22 mouse cellular contexts compared by ENCODE assay signal in genomic region chr6:21863561-21863960, GRCm38 (mm10). TPM values are rescaled to one million over a fixed set of nuclear protein-coding genes. Genes with fewer than 3 reads are reported as not detected.
DNase-seq lines count a peak whose midpoint lies in the region; ATAC-seq and TF ChIP-seq lines count a peak whose summit lies in the region.
"Had no signal": no experiment of that assay in that cellular context is flagged by ENCODE, and none has a peak within 500 bp of the region (broad histone marks: within the 10 kb centered on the region; RNA-seq: fewer than 3 reads in every experiment).

No protein-coding gene starts in this region.

- H3K4me3 ChIP-seq in intestine, embryonic 15.5 days (replicated peaks) = no peak overlapping the region
- no peak overlapping the region for H3K4me3 ChIP-seq in intestine, postnatal 0 days (ENCODE audit: low read depth, low read length)
- no peak overlapping the region for H3K4me3 ChIP-seq in lung, postnatal 0 days (ENCODE audit: low read depth, low read length)
- H3K4me3 ChIP-seq in embryonic facial prominence, embryonic 14.5 days (ENCODE audit: low read depth, low read length) = no peak overlapping the region
- no peak overlapping the region for H3K4me3 ChIP-seq in stomach, embryonic 16.5 days (replicated peaks; ENCODE audit: low read length)
- H3K4me3 ChIP-seq in layer of hippocampus, adult 2 months = no peak overlapping the region
- H3K4me3 ChIP-seq: forebrain, embryonic 13.5 days; heart, adult 2 months; heart, embryonic 15.5 days; hindbrain, embryonic 13.5 days had no signal

- no peaks in the 10 kb centered on the region for H3K27me3 ChIP-seq in intestine, embryonic 15.5 days (replicated peaks)
- H3K27me3 ChIP-seq in intestine, postnatal 0 days (replicated peaks; ENCODE audit: control insufficient read depth, insufficient read depth, low read length) = no peaks in the 10 kb centered on the region
- H3K27me3 ChIP-seq in lung, postnatal 0 days (replicated peaks; ENCODE audit: insufficient read depth, low read length) = no peaks in the 10 kb centered on the region
- no peaks in the 10 kb centered on the region for H3K27me3 ChIP-seq in embryonic facial prominence, embryonic 14.5 days (replicated peaks; ENCODE audit: control insufficient read depth, insufficient read depth, low read length)
- no peaks in the 10 kb centered on the region for H3K27me3 ChIP-seq in stomach, embryonic 16.5 days (ENCODE audit: control insufficient read depth, insufficient read depth, low read length)
- H3K27me3 ChIP-seq: heart, embryonic 15.5 days; hindbrain, embryonic 13.5 days had no signal

- no peak overlapping the region for H3K4me2 ChIP-seq in intestine, embryonic 15.5 days (replicated peaks)
- H3K4me2 ChIP-seq in intestine, postnatal 0 days (replicated peaks; ENCODE audit: low read depth) = no peak overlapping the region
- H3K4me2 ChIP-seq in lung, postnatal 0 days (replicated peaks; ENCODE audit: low read depth, low read length) = no peak overlapping the region
- H3K4me2 ChIP-seq in embryonic facial prominence, embryonic 14.5 days (ENCODE audit: low read depth, low read length) = no peak overlapping the region
- H3K4me2 ChIP-seq in stomach, embryonic 16.5 days (ENCODE audit: low read depth, low read length) = peak overlapping the region; percentile 19; the same call in 1 of the 2 replicates
- H3K4me2 ChIP-seq: forebrain, embryonic 13.5 days; heart, embryonic 11.5 days; heart, embryonic 15.5 days; hindbrain, embryonic 13.5 days had no signal

- H3K4me1 ChIP-seq in intestine, embryonic 15.5 days (replicated peaks) = no peaks in the 10 kb centered on the region
- no peaks in the 10 kb centered on the region for H3K4me1 ChIP-seq in intestine, postnatal 0 days (replicated peaks; ENCODE audit: control insufficient read depth, insufficient read depth, low read length)
- 0 out of 2 replicates have a peak, but pooled peaks cover 2% of the 10 kb centered on the region for H3K4me1 ChIP-seq in lung, postnatal 0 days (ENCODE audit: insufficient read depth, low read depth, low read length)
- no peaks in the 10 kb centered on the region for H3K4me1 ChIP-seq in embryonic facial prominence, embryonic 14.5 days (ENCODE audit: control insufficient read depth, insufficient read depth, low read length)
- H3K4me1 ChIP-seq in stomach, embryonic 16.5 days (ENCODE audit: control insufficient read depth, insufficient read depth, low read length) = peaks cover 3% of the 10 kb centered on the region; the same call in 1 of the 2 replicates
- H3K4me1 ChIP-seq: hindbrain, embryonic 13.5 days had no signal

- peak; percentile 71 for ATAC-seq in intestine, embryonic 15.5 days
- no peak for ATAC-seq in intestine, postnatal 0 days
- 0 out of 2 replicates have a peak, but pooled peaks have one; percentile 19 for ATAC-seq in lung, postnatal 0 days
- peak; percentile 86 for ATAC-seq in embryonic facial prominence, embryonic 14.5 days (ENCODE audit: low read depth)
- peak; percentile 74; the same call in 1 of the 2 replicates for ATAC-seq in stomach, embryonic 16.5 days (ENCODE audit: insufficient read depth, low FRiP score)
- ATAC-seq: activated CD4-positive, CD25-positive, alpha-beta regulatory T cell, adult 4 months; forebrain, embryonic 13.5 days; forebrain, postnatal 0 days; Patski had no signal

- TF ChIP-seq CTCF in intestine, postnatal 0 days (IDR thresholded peaks at IDR 0.05; ENCODE audit: low read depth) = no peak
- TF ChIP-seq CTCF in lung, postnatal 0 days (IDR thresholded peaks at IDR 0.05) = no peak
- no peak for TF ChIP-seq CTCF in layer of hippocampus, adult 2 months (conservative IDR thresholded peaks at IDR 0.05)

- no peaks in the 10 kb centered on the region for H3K9me3 ChIP-seq in intestine, embryonic 15.5 days
- no peaks in the 10 kb centered on the region for H3K9me3 ChIP-seq in intestine, postnatal 0 days (ENCODE audit: control insufficient read depth)
- H3K9me3 ChIP-seq in lung, postnatal 0 days (ENCODE audit: low read length) = no peaks in the 10 kb centered on the region
- no peaks in the 10 kb centered on the region for H3K9me3 ChIP-seq in embryonic facial prominence, embryonic 14.5 days (ENCODE audit: control insufficient read depth, low read length)
- no peaks in the 10 kb centered on the region for H3K9me3 ChIP-seq in stomach, embryonic 16.5 days (replicated peaks; ENCODE audit: control insufficient read depth, low read length)
- H3K9me3 ChIP-seq: forebrain, embryonic 13.5 days; heart, embryonic 15.5 days; hindbrain, embryonic 13.5 days had no signal

- no peak for TF ChIP-seq EP300 in lung, postnatal 0 days (IDR thresholded peaks at IDR 0.05)

- WGBS in intestine, embryonic 15.5 days = 25% methylated on average over 1 of the region's 1 CpGs
- 30% methylated on average over 1 of the region's 1 CpGs for WGBS in intestine, postnatal 0 days
- 12% methylated on average over 1 of the region's 1 CpGs for WGBS in lung, postnatal 0 days
- WGBS in embryonic facial prominence, embryonic 14.5 days = 25% methylated on average over 1 of the region's 1 CpGs
- 21% methylated on average over 1 of the region's 1 CpGs for WGBS in stomach, embryonic 16.5 days

- no peak overlapping the region for H3K9ac ChIP-seq in intestine, embryonic 15.5 days
- no peak overlapping the region for H3K9ac ChIP-seq in intestine, postnatal 0 days (ENCODE audit: low read depth, low read length)
- H3K9ac ChIP-seq in lung, postnatal 0 days (replicated peaks; ENCODE audit: low read depth) = no peak overlapping the region
- H3K9ac ChIP-seq in embryonic facial prominence, embryonic 14.5 days (ENCODE audit: low read depth, low read length) = no peak overlapping the region
- no peak overlapping the region for H3K9ac ChIP-seq in stomach, embryonic 16.5 days (ENCODE audit: low read length)
- H3K9ac ChIP-seq: forebrain, embryonic 13.5 days; forebrain, postnatal 0 days; heart, embryonic 15.5 days; hindbrain, embryonic 13.5 days had no signal

- H3K27ac ChIP-seq in intestine, embryonic 15.5 days = no peak overlapping the region
- H3K27ac ChIP-seq in intestine, postnatal 0 days (ENCODE audit: low read depth, low read length) = no peak overlapping the region
- no peak overlapping the region for H3K27ac ChIP-seq in lung, postnatal 0 days (ENCODE audit: low read length)
- H3K27ac ChIP-seq in embryonic facial prominence, embryonic 14.5 days (replicated peaks; ENCODE audit: low read depth, low read length) = 0 out of 2 replicates have a peak overlapping the region, but pooled peaks have one; percentile 13
- H3K27ac ChIP-seq in stomach, embryonic 16.5 days (ENCODE audit: low read length) = no peak overlapping the region
- no peak overlapping the region for H3K27ac ChIP-seq in layer of hippocampus, adult 2 months
- H3K27ac ChIP-seq: forebrain, embryonic 13.5 days; heart, adult 2 months; heart, embryonic 15.5 days; hindbrain, embryonic 13.5 days had no signal

- DNase-seq in lung, postnatal 0 days (ENCODE audit: low spot score) = peak; percentile 43
- no peak for DNase-seq in lung, postnatal 10 days
- DNase-seq in embryonic facial prominence, embryonic 14.5 days (ENCODE audit: low spot score) = peak; percentile 57
- DNase-seq in layer of hippocampus, adult 2 months (ENCODE audit: low spot score in 2 of 2) = no peak
- DNase-seq in ovary, postnatal 36 days (ENCODE audit: low spot score) = no peak
- DNase-seq: adrenal gland, postnatal 14 days; cerebellum, adult 11-12 months; cerebellum, adult 9-10 months; cerebellum, postnatal 25 days; forebrain, postnatal 0 days; gastrocnemius, postnatal 14 days; heart, adult 2 months; heart, postnatal 14 days had no signal

- H3K36me3 ChIP-seq in intestine, embryonic 15.5 days = no peaks in the 10 kb centered on the region
- H3K36me3 ChIP-seq in intestine, postnatal 0 days (ENCODE audit: control insufficient read depth, insufficient read depth) = no peaks in the 10 kb centered on the region
- H3K36me3 ChIP-seq in lung, postnatal 0 days (ENCODE audit: insufficient read depth, low read length) = no peaks in the 10 kb centered on the region
- no peaks in the 10 kb centered on the region for H3K36me3 ChIP-seq in embryonic facial prominence, embryonic 14.5 days (ENCODE audit: control insufficient read depth, insufficient read depth, low read length)
- no peaks in the 10 kb centered on the region for H3K36me3 ChIP-seq in stomach, embryonic 16.5 days (ENCODE audit: control insufficient read depth, insufficient read depth, low read length)
- H3K36me3 ChIP-seq: heart, embryonic 15.5 days; hindbrain, embryonic 13.5 days had no signal

RNA-seq across cellular contexts. Expression of gene Tspan12, which starts 11.2 kb away (rescaled TPM):
- 72.9 and 80.5 TPM in 2 replicates for polyA plus RNA-seq in intestine, embryonic 15.5 days (2015; fragmentation: Nextera tagmentation; extraction: Ambion mirVana)
- 38.8 and 43.7 TPM in 2 replicates for polyA plus RNA-seq in intestine, postnatal 0 days (2015; fragmentation: Nextera tagmentation; extraction: Ambion mirVana)
- 84.2 and 85.5 TPM in 2 replicates for polyA plus RNA-seq in lung, postnatal 0 days (2015; fragmentation: Nextera tagmentation; extraction: Ambion mirVana)
- 50.5 and 52.8 TPM in 2 replicates for polyA plus RNA-seq in embryonic facial prominence, embryonic 14.5 days (2014; fragmentation: Nextera tagmentation; extraction: Ambion mirVana)
- 70.2 and 72.9 TPM in 2 replicates for polyA plus RNA-seq in stomach, embryonic 16.5 days (2015; fragmentation: Nextera tagmentation; extraction: Ambion mirVana)
- total RNA-seq in layer of hippocampus, adult 2 months (2021) = 10 to 100 TPM; 27.8 to 29.2 TPM
- polyA plus RNA-seq: activated CD4-positive, CD25-positive, alpha-beta regulatory T cell, adult 4 months had no signal

Comparison
In these comparisons a context has a peak if more than half of its experiments do, and no peak if none do; other contexts are left out.
1. DNase-seq: peak in lung, postnatal 0 days (single experiment) and embryonic facial prominence, embryonic 14.5 days (single experiment); none in lung, postnatal 10 days (single experiment), layer of hippocampus, adult 2 months (0 of 2) and ovary, postnatal 36 days (single experiment).